ENCODE assay signal across 8 mouse cellular contexts in genomic region chr2:144112666-144113065, GRCm38 (mm10).
"Had no signal": no experiment of that assay in that cellular context is flagged by ENCODE, and none has a peak within 500 bp of the region (broad histone marks: within the 10 kb centered on the region; RNA-seq: fewer than 3 reads in every experiment).

No protein-coding gene starts in this region.

- DNase-seq: kidney, adult 18-20 months; left cerebral cortex, postnatal 4 days; lung, embryonic 14.5 days; midbrain, embryonic 14.5 days; retina, postnatal 1 day; right cerebral cortex, postnatal 4 days; thymus, adult 2 months; thymus, postnatal 25 days had no signal
